Mouse (Mus musculus): Measurements from ENCODE around the gene Gm29609. TPM values are rescaled to one million over a fixed set of nuclear protein-coding genes. Genes with fewer than 3 reads are reported as not detected.

Gene Gm29609
- total and polyA plus RNA-seq, 2 experiments from 2014 or later: 1.1 to 6.6 TPM

DNA sequence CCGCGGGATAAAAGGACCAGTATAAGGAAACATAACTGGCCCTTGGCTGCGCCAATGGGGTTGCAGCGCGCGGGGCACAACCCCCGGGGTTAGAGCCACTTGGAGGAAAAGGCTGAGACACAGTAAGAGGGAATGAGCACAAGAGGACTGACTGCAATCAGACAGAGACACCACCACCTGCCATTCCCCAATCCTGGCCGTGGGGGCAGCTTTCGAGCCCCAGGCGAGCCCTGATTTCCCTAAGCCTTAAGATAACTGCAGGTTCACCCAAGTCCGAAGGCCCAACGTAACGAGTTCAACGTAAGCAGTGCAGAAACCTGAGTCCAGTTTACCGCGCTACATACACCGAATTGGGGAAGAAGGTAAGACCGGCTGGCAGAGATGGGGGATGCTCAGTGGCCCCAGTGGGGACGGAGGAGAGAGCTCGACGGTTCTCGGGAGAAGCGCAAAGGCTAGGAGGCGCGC lies 378 bp downstream of the Gm29609 start:
- Histone ChIP-seq H3K9ac (replicated peaks; ENCODE audit: low read depth, low read length) (peak overlapping the region; percentile 81), H3K4me3 (ENCODE audit: low read depth, low read length) (peak overlapping the region; percentile 95), H3K27me3 (ENCODE audit: control insufficient read depth, insufficient read depth, low read length) (no peaks in the 10 kb centered on the region), H3K4me2 (ENCODE audit: low read depth, low read length) (peak overlapping the region; percentile 99), H3K27ac (ENCODE audit: low read depth) (peak overlapping the region; percentile 96), H3K36me3 (replicated peaks; ENCODE audit: control insufficient read depth, insufficient read depth, low read length) (peaks cover 2% of the 10 kb centered on the region), H3K9me3 (replicated peaks; ENCODE audit: control insufficient read depth, low read length) (no peaks in the 10 kb centered on the region), H3K4me1 (ENCODE audit: control insufficient read depth, insufficient read depth) (peaks cover 13% of the 10 kb centered on the region)
- under 1% methylated on average over 25 of the region's 25 CpGs for WGBS
- DNase-seq (ENCODE audit: low spot score) (peak; percentile 12), ATAC-seq (ENCODE audit: insufficient read depth, low read depth) (peak; percentile 40)
- TF ChIP-seq CTCF (IDR thresholded peaks at IDR 0.05; ENCODE audit: low read depth): no peak
- TF ChIP-seq EP300 (IDR thresholded peaks at IDR 0.05; ENCODE audit: low read depth): no peak

DNA sequence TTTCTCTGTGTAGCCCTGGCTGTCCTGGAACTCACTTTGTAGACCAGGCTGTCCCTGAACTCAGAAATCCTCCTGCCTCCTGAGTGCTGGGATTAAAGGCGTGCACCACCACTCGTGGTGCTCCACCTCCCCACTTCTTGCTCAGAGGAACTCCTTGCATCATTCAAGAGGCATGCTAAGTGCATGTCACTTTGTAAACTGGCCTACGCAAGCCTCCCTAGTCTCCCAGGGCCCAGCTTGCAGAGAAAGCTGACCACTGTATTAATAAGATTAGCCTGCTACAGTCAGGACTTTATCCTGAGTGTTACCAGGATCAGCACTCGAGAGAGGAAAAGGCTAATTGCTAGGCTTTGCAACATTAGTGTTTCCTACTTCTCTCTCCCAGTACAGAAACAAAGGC lies 11.1 kb downstream of the Gm29609 start:
- H3K27me3 ChIP-seq (ENCODE audit: control insufficient read depth, insufficient read depth, low read length): no peaks in the 10 kb centered on the region
- 67% methylated on average over 4 of the region's 4 CpGs for WGBS
- TF ChIP-seq CTCF (IDR thresholded peaks at IDR 0.05; ENCODE audit: low read depth) (no peak), EP300 (IDR thresholded peaks at IDR 0.05; ENCODE audit: low read depth) (no peak)
- ATAC-seq (ENCODE audit: insufficient read depth, low read depth) (no peak), DNase-seq (ENCODE audit: low spot score) (no peak)
- no peaks in the 10 kb centered on the region for H3K4me1 ChIP-seq (ENCODE audit: control insufficient read depth, insufficient read depth)
- peaks cover 94% of the 10 kb centered on the region for H3K36me3 ChIP-seq (replicated peaks; ENCODE audit: control insufficient read depth, insufficient read depth, low read length)
- H3K4me2 ChIP-seq (ENCODE audit: low read depth, low read length): no peak overlapping the region
- no peak overlapping the region for H3K4me3 ChIP-seq (ENCODE audit: low read depth, low read length)
- H3K9ac ChIP-seq (replicated peaks; ENCODE audit: low read depth, low read length): no peak overlapping the region
- no peak overlapping the region for H3K27ac ChIP-seq (ENCODE audit: low read depth)
- no peaks in the 10 kb centered on the region for H3K9me3 ChIP-seq (replicated peaks; ENCODE audit: control insufficient read depth, low read length)

DNA sequence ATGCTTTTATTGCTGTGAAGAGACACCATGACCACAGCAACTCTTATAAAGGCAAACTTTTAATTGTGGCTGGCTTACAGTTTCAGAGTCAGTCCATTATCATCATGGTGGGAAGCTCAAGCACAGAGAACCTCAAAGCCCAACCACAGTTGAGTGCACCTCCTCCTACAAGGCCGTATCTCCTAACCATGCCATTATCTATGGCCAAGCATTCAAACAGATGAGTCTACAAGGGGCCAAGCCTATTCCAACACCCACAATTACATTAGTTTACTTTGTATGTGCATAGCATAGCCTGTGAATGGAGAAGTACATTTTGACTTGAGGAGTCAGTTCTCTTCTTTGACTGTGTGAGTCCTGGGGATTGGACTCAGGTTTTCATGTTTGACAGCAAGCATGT lies 14.8 kb downstream of the Gm29609 start:
- WGBS: 75% methylated on average over 1 of the region's 1 CpGs
- DNase-seq (ENCODE audit: low spot score) (no peak), ATAC-seq (ENCODE audit: insufficient read depth, low read depth) (no peak)
- Histone ChIP-seq H3K27me3 (ENCODE audit: control insufficient read depth, insufficient read depth, low read length) (no peaks in the 10 kb centered on the region), H3K9me3 (replicated peaks; ENCODE audit: control insufficient read depth, low read length) (no peaks in the 10 kb centered on the region), H3K9ac (replicated peaks; ENCODE audit: low read depth, low read length) (no peak overlapping the region), H3K4me1 (ENCODE audit: control insufficient read depth, insufficient read depth) (no peaks in the 10 kb centered on the region), H3K36me3 (replicated peaks; ENCODE audit: control insufficient read depth, insufficient read depth, low read length) (peaks cover 87% of the 10 kb centered on the region), H3K4me3 (ENCODE audit: low read depth, low read length) (no peak overlapping the region), H3K27ac (ENCODE audit: low read depth) (no peak overlapping the region), H3K4me2 (ENCODE audit: low read depth, low read length) (no peak overlapping the region)
- TF ChIP-seq CTCF (IDR thresholded peaks at IDR 0.05; ENCODE audit: low read depth): no peak
- TF ChIP-seq EP300 (IDR thresholded peaks at IDR 0.05; ENCODE audit: low read depth): no peak

DNA sequence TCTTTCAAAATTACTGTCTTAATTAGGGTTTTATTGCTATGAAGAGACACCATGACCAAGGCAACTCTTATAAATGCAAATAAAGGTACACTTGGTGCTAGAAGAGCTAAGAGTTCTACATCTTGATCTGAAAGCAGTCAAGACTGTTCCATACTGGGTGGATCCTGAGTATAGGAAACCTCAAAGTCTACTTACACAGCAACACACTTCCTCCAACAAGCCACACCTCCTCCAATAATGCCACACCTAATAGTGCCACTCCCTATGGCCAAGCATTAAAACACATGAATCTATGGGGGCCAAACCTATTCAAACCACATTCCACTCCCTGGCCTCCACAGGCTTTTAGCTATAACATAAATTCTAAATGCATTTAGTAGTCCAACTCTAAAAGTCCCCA lies 17.2 kb downstream of the Gm29609 start:
- no peak for TF ChIP-seq EP300 (IDR thresholded peaks at IDR 0.05; ENCODE audit: low read depth)
- TF ChIP-seq CTCF (IDR thresholded peaks at IDR 0.05; ENCODE audit: low read depth): no peak
- peaks cover 87% of the 10 kb centered on the region for H3K36me3 ChIP-seq (replicated peaks; ENCODE audit: control insufficient read depth, insufficient read depth, low read length)
- no peak for ATAC-seq (ENCODE audit: insufficient read depth, low read depth)
- H3K9ac ChIP-seq (replicated peaks; ENCODE audit: low read depth, low read length): no peak overlapping the region
- H3K4me2 ChIP-seq (ENCODE audit: low read depth, low read length): no peak overlapping the region
- no peak overlapping the region for H3K27ac ChIP-seq (ENCODE audit: low read depth)
- no peak for DNase-seq (ENCODE audit: low spot score)
- H3K27me3 ChIP-seq (ENCODE audit: control insufficient read depth, insufficient read depth, low read length): no peaks in the 10 kb centered on the region
- H3K4me1 ChIP-seq (ENCODE audit: control insufficient read depth, insufficient read depth): no peaks in the 10 kb centered on the region
- no peaks in the 10 kb centered on the region for H3K9me3 ChIP-seq (replicated peaks; ENCODE audit: control insufficient read depth, low read length)
- H3K4me3 ChIP-seq (ENCODE audit: low read depth, low read length): no peak overlapping the region

DNA sequence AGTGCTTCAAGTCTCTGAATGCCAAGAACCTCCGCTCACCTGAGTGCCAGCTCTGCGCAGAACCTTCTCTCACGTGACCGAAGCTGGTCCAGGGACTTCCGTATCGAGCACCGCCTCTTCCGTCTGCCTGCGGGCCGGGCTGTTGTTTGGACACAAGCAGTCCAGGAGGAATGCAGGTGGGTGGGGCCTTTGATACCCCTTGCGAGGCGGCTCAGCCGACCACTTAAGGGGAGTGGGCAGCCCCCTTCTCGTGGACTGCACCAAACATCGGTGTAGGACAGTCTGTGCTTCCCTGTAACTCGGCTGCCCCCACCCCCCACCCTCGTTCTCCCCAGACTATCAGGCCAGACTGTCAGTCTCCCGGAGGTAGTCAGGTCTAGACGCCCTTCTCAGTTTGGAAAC lies 25.6 kb downstream of the Gm29609 start, which contains the start of gene Mpv17:
Gene Mpv17, minus strand, starts transcription at position 100 of the 402 bp plus-strand sequence.
- H3K36me3 ChIP-seq (replicated peaks; ENCODE audit: control insufficient read depth, insufficient read depth, low read length): peaks cover 34% of the 10 kb centered on the region
- peaks cover 6% of the 10 kb centered on the region for H3K4me1 ChIP-seq (ENCODE audit: control insufficient read depth, insufficient read depth)
- WGBS: 0% methylated on average over 19 of the region's 19 CpGs
- H3K27ac ChIP-seq (ENCODE audit: low read depth): peak within 1 kb of the TSS; percentile 68
- ATAC-seq (ENCODE audit: insufficient read depth, low read depth) (peak; percentile 94), DNase-seq (ENCODE audit: low spot score) (peak; percentile 90)
- peak within 1 kb of the TSS; percentile 77 for H3K4me2 ChIP-seq (ENCODE audit: low read depth, low read length)
- no peak for TF ChIP-seq EP300 (IDR thresholded peaks at IDR 0.05; ENCODE audit: low read depth)
- TF ChIP-seq CTCF (IDR thresholded peaks at IDR 0.05; ENCODE audit: low read depth): no peak
- H3K4me3 ChIP-seq (ENCODE audit: low read depth, low read length): peak within 1 kb of the TSS; percentile 73
- H3K27me3 ChIP-seq (ENCODE audit: control insufficient read depth, insufficient read depth, low read length): no peaks in the 10 kb centered on the region
- H3K9me3 ChIP-seq (replicated peaks; ENCODE audit: control insufficient read depth, low read length): no peaks in the 10 kb centered on the region
- H3K9ac ChIP-seq (replicated peaks; ENCODE audit: low read depth, low read length): peak within 1 kb of the TSS; percentile 68

Data from heart, postnatal 0 days (tissue).